Mouse (Mus musculus) small intestine, adult 2 months (tissue): Measurements from ENCODE around the gene Wdr5b.

ENCODE experiments used
- CTCF ChIP-seq: fragments of 200-500 bp; IDR thresholded peaks from 2 replicates; pipeline ENCODE4 v1.5.1; 2012; ENCODE audit warnings: low read depth, mild to moderate bottlenecking, control low read depth, inconsistent platforms, low read length, moderate library complexity, mixed read lengths; ENCODE audit not compliant: insufficient replicate concordance, insufficient read length; ENCODE audit errors: extremely low read depth
- POLR2A ChIP-seq: fragments of 200-500 bp; IDR thresholded peaks from 2 replicates; pipeline ENCODE4 v1.6.1; 2012; ENCODE audit warnings: low read depth, mild to moderate bottlenecking, control low read depth, inconsistent platforms, low read length, moderate library complexity

- no peak for TF ChIP-seq CTCF
- no peak for TF ChIP-seq POLR2A
These were observed 48.6 kb upstream of the Wdr5b start for GRCm38 (mm10) chr16:35992391-35992790.
